Mouse (Mus musculus) stomach, embryonic 14.5 days (tissue): ENCODE data around the gene H13. TPM values are rescaled to one million over a fixed set of nuclear protein-coding genes. Genes with fewer than 3 reads are reported as not detected.
A peak's percentile ranks its signal among the peaks of the same experiment; 100 is the strongest.

Source experiments
- ATAC-seq: fragments of 200-750 bp; cut with Nextera tagmentation; 2 replicates; pipeline ENCODE4 v1.8.0; 2017; ENCODE audit warnings: low read depth, moderate TSS enrichment; ENCODE audit not compliant: insufficient number of reproducible peaks, insufficient read depth, low FRiP score
- H3K27ac ChIP-seq: fragments of 300-500 bp; sonication (generic); 2 replicates; pipeline ENCODE4 v1.5.1; 2014; ENCODE audit warnings: mild to moderate bottlenecking, low read length, moderate library complexity, mixed read lengths
- H3K27me3 ChIP-seq: fragments of 300-500 bp; sonication (generic); 2 replicates; pipeline ENCODE4 v1.6.1; 2014; ENCODE audit warnings: low read length, control low read depth, mixed read lengths; ENCODE audit not compliant: control insufficient read depth, insufficient read depth
- H3K36me3 ChIP-seq: fragments of 300-500 bp; sonication (generic); 2 replicates; pipeline ENCODE4 v1.6.1; 2014; ENCODE audit warnings: mild to moderate bottlenecking, control low read depth, low read length, moderate library complexity, mixed read lengths; ENCODE audit not compliant: control insufficient read depth, insufficient read depth
- H3K4me1 ChIP-seq: fragments of 300-500 bp; sonication (generic); 2 replicates; pipeline ENCODE4 v1.6.1; 2014; ENCODE audit warnings: low read length, control low read depth, mixed read lengths; ENCODE audit not compliant: control insufficient read depth, insufficient read depth
- H3K4me2 ChIP-seq: fragments of 300-500 bp; sonication (generic); replicated peaks from 2 replicates; pipeline ENCODE4 v1.6.1; 2014; ENCODE audit warnings: low read depth, low read length, control low read depth
- H3K4me3 ChIP-seq: fragments of 300-500 bp; sonication (generic); 2 replicates; pipeline ENCODE4 v1.5.1; 2014; ENCODE audit warnings: low read depth, low read length, control low read depth
- H3K9ac ChIP-seq: fragments of 300-500 bp; sonication (generic); replicated peaks from 2 replicates; pipeline ENCODE4 v1.6.1; 2014; ENCODE audit warnings: low read depth, mild to moderate bottlenecking, control low read depth, low read length, moderate library complexity, mixed read lengths
- H3K9me3 ChIP-seq: fragments of 300-500 bp; sonication (generic); 2 replicates; pipeline ENCODE4 v1.6.1; 2016; ENCODE audit warnings: low read depth, low read length, control low read depth; ENCODE audit not compliant: control insufficient read depth
- WGBS: fragments of 180-500 bp; shearing (Covaris S2); extraction: QIAGEN DNeasy Blood & Tissue Kit; methylation state at CpG from one replicate; pipeline ENCODE4 v1.1.7; 2014; 5-methylcytosine and 5-hydroxymethylcytosine counted together
- polyA plus RNA-seq: library from polyadenylated mRNA; unstranded; fragments of >200 nt; fragmentation: Nextera tagmentation; extraction: Ambion mirVana; gene quantifications from 2 replicates; pipeline ENCODE4 v1.2.1, GENCODE M21; 2014

H13 gene
- polyA plus RNA-seq, 1 experiment from 2014 or later: 122 TPM

GRCm38 (mm10) chr2:152629239-152629638 is 40.0 kb upstream of the H13 start:
- Histone ChIP-seq H3K27ac (no peak overlapping the region), H3K27me3 (no peaks in the 10 kb centered on the region; the same call in 1 of the 2 replicates), H3K9ac (no peak overlapping the region), H3K9me3 (no peaks in the 10 kb centered on the region), H3K4me2 (no peak overlapping the region; the same call in 1 of the 2 replicates), H3K4me3 (no peak overlapping the region), H3K36me3 (peaks cover under 1% of the 10 kb centered on the region; the same call in 1 of the 2 replicates), H3K4me1 (peaks cover 32% of the 10 kb centered on the region)
- WGBS: 37% methylated on average over 3 of the region's 3 CpGs
- no peak for ATAC-seq

GRCm38 (mm10) chr2:152629904-152630303 is 39.4 kb upstream of the H13 start:
- H3K4me2 ChIP-seq: no peak overlapping the region
- ATAC-seq: no peak
- peaks cover 4% of the 10 kb centered on the region; the same call in 1 of the 2 replicates for H3K36me3 ChIP-seq
- peaks cover 32% of the 10 kb centered on the region for H3K4me1 ChIP-seq
- no peak overlapping the region for H3K27ac ChIP-seq
- H3K27me3 ChIP-seq: no peaks in the 10 kb centered on the region; the same call in 1 of the 2 replicates
- H3K9me3 ChIP-seq: no peaks in the 10 kb centered on the region
- whole genome bisulfite sequencing: 79% methylated on average over 6 of the region's 6 CpGs
- H3K9ac ChIP-seq: no peak overlapping the region
- H3K4me3 ChIP-seq: no peak overlapping the region

- no peak overlapping the region for H3K4me3 ChIP-seq
- H3K4me1 ChIP-seq: peaks cover 35% of the 10 kb centered on the region
- peak overlapping the region; percentile 20; the same call in 1 of the 2 replicates for H3K4me2 ChIP-seq
- H3K36me3 ChIP-seq: peaks cover 4% of the 10 kb centered on the region; the same call in 1 of the 2 replicates
- 30% methylated on average over 17 of the region's 17 CpGs for WGBS
- no peak overlapping the region for H3K9ac ChIP-seq
- H3K27ac ChIP-seq: no peak overlapping the region
- ATAC-seq: no peak
- H3K27me3 ChIP-seq: no peaks in the 10 kb centered on the region; the same call in 1 of the 2 replicates
- no peaks in the 10 kb centered on the region for H3K9me3 ChIP-seq
These were observed 35.9 kb upstream of the H13 start for GRCm38 (mm10) chr2:152633334-152633733.

GRCm38 (mm10) chr2:152634311-152634710 is 35.0 kb upstream of the H13 start:
- Histone ChIP-seq H3K4me3 (no peak overlapping the region), H3K9ac (no peak overlapping the region), H3K4me1 (peaks cover 39% of the 10 kb centered on the region), H3K4me2 (no peak overlapping the region), H3K9me3 (no peaks in the 10 kb centered on the region), H3K27me3 (no peaks in the 10 kb centered on the region; the same call in 1 of the 2 replicates), H3K27ac (peak overlapping the region; percentile 93; the same call in 1 of the 2 replicates), H3K36me3 (peaks cover 4% of the 10 kb centered on the region; the same call in 1 of the 2 replicates)
- no peak for ATAC-seq
- 67% methylated on average over 29 of the region's 29 CpGs for WGBS

GRCm38 (mm10) chr2:152636246-152637005 is 32.8 kb upstream of the H13 start:
- Histone ChIP-seq H3K27ac (peak overlapping the region; percentile 93), H3K4me1 (peaks cover 44% of the 10 kb centered on the region), H3K36me3 (peaks cover 4% of the 10 kb centered on the region; the same call in 1 of the 2 replicates), H3K4me2 (no peak overlapping the region), H3K9me3 (no peaks in the 10 kb centered on the region), H3K4me3 (no peak overlapping the region), H3K9ac (no peak overlapping the region), H3K27me3 (no peaks in the 10 kb centered on the region)
- 35% methylated on average over 23 of the region's 23 CpGs for WGBS
- peak; percentile 71; the same call in 1 of the 2 replicates for ATAC-seq

GRCm38 (mm10) chr2:152637006-152637322 is 32.3 kb upstream of the H13 start:
- Histone ChIP-seq H3K4me2 (no peak overlapping the region), H3K27me3 (no peaks in the 10 kb centered on the region), H3K27ac (peak overlapping the region; percentile 93), H3K9ac (no peak overlapping the region), H3K36me3 (peaks cover 4% of the 10 kb centered on the region; the same call in 1 of the 2 replicates), H3K9me3 (no peaks in the 10 kb centered on the region), H3K4me1 (peaks cover 44% of the 10 kb centered on the region), H3K4me3 (no peak overlapping the region)
- no peak for ATAC-seq
- 58% methylated on average over 6 of the region's 6 CpGs for WGBS

- Histone ChIP-seq H3K9ac (no peak overlapping the region), H3K4me2 (no peak overlapping the region), H3K27ac (peak overlapping the region; percentile 93), H3K27me3 (no peaks in the 10 kb centered on the region), H3K36me3 (peaks cover 4% of the 10 kb centered on the region; the same call in 1 of the 2 replicates), H3K4me3 (no peak overlapping the region), H3K4me1 (peaks cover 41% of the 10 kb centered on the region), H3K9me3 (no peaks in the 10 kb centered on the region)
- no peak for ATAC-seq
- WGBS: 72% methylated on average over 4 of the region's 4 CpGs
These were observed 31.9 kb upstream of the H13 start for GRCm38 (mm10) chr2:152637381-152637780.

- peaks cover 4% of the 10 kb centered on the region; the same call in 1 of the 2 replicates for H3K36me3 ChIP-seq
- H3K4me1 ChIP-seq: peaks cover 26% of the 10 kb centered on the region
- no peak for ATAC-seq
- no peak overlapping the region for H3K4me2 ChIP-seq
- H3K9me3 ChIP-seq: no peaks in the 10 kb centered on the region
- 47% methylated on average over 6 of the region's 6 CpGs for WGBS
- H3K27me3 ChIP-seq: no peaks in the 10 kb centered on the region
- H3K4me3 ChIP-seq: no peak overlapping the region
- H3K27ac ChIP-seq: peak overlapping the region; percentile 95
- H3K9ac ChIP-seq: no peak overlapping the region
These were observed 30.4 kb upstream of the H13 start for GRCm38 (mm10) chr2:152638865-152639264.
